Mouse (Mus musculus): ENCODE measurements around the gene Gm40193.

DNA sequence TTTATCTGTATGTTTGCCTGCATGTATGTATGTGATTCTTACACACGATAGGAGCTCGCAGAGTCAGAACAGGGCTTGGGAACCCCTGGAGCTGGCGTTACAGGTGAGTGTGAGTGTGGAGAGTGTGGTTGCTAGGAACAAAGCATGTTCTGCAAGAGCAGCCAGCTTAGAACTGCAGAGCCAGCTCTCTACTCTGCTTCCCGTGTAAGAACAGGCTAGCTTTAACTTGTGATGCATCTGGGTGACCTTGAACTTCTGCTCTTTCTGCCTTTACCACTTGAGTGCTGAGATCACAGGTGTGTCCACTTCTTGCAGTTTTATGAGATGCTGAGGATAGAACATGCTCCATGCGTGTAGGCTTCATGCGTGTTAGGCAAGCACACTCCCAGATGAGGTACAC lies 46.2 kb upstream of the Gm40193 start:
- TF ChIP-seq POLR2A (IDR thresholded peaks at IDR 0.05; ENCODE audit: low read depth, low read length): no peak
- TF ChIP-seq CTCF (IDR thresholded peaks at IDR 0.05; ENCODE audit: borderline replicate concordance, insufficient read depth, low read length): no peak
